Mouse (Mus musculus): Measurements from ENCODE around the gene Hnrnpab.

The Hnrnpab gene

DNA sequence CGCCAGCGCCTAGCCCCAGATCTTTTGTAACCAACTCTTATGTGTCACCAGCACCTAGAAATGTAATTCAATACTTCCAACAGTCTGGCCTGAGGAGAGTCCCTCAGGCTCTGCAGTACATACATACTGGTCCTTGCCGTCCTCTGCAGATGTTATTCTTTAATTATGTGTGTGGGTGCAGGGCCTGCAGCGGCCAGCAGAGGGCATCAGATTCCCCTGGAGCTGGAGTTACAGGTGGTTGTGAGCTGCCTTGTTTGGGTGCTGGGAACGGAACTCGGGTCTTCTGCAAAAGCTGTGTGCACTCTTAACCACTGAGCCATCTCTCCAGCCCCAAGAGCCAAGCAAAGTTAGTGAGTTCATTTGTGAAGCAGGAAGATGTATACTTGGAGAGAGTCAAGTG, 40.7 kb downstream of the Hnrnpab start:
- peak; percentile 56 for DNase-seq (ENCODE audit: low read depth, low spot score)

DNA sequence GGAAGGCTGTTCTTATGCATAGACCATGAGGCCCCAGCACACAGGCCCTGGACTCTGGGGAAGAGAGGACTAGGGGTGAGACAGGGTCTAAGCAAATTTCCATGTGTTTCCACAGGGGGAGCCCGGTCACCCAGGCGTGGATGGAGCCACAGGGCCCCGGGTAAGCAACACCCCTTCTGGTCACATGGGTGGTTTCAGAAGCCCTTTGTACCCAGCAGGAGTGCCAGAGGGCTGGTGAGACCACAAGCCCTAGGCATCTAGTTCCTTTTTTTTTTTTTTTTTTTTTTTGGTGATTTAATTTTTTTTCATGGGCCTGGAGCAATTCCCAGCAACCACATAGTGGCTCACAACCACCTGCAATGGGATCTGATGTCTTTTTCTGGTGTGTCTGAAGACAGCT, 41.6 kb downstream of the Hnrnpab start:
- no peak for DNase-seq (ENCODE audit: low read depth, low spot score)

- DNase-seq (ENCODE audit: low read depth, low spot score) = no peak
Measured at GRCm38 (mm10) chr11:51563276-51563675, 43.4 kb downstream of the Hnrnpab start.

GRCm38 (mm10) chr11:51555066-51555465, 51.6 kb downstream of the Hnrnpab start:
- no peak for DNase-seq (ENCODE audit: low read depth, low spot score)

DNA sequence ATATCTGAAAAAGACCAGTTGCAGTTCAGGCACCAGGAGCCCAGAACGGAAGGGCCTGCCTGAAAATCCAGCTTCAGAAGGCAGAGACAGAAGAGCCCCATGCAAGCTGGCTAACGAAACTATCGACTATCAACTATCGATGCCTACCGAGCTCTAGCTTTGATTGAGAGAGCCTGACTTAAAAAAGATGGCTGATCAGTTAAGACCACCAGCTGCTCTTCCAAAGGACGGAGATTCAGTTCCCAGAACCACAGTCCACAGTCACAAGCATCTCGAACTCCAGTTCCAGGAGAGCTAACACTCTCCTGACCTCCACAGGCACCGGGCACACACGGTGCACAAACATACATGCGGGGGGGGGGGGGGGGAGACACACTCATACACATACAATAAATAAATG, 52.1 kb downstream of the Hnrnpab start:
- no peak for DNase-seq (ENCODE audit: low read depth, low spot score)

DNA sequence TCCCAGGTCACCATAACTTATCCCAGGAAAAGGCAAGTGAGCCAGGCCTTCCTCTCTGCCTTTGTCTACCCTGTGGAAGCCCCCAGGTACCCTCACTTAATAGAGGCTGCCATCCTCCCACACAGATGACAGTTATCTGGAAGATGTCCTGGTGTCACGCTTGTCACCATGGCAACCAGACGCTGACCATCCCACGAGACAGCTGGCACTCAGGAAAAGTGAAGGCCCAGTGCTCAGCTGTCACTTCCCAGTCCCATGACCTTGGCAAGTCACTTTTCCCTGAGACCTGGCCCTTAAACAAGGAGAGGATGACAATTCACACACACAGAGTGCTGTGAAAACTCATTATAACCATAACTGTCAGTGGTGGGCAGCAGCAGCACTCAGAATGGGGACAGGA, 54.6 kb downstream of the Hnrnpab start:
- DNase-seq (ENCODE audit: low read depth, low spot score) = no peak

- DNase-seq (ENCODE audit: low read depth, low spot score) = no peak
Measured at GRCm38 (mm10) chr11:51551253-51551652, 55.4 kb downstream of the Hnrnpab start.
